In the genomic region with DNA sequence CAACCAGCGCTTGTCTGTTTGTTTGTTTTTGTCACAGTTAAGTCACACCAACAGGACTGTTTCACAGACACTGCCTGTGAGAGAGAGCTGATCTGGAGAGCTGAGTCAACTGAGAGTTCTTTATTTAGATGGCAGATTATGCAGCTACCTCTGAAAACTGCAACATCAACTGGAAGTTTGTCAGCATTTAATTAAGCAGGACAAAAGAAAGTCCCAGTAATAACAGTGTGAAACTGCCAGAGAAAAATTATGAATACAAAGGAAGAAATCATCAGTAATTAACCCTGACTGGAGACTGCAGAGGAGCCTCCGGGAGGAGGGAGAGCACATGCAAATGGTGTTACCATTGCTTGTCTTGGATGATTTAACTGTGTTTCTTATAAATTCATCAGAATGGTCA, we compare ENCODE assay signal across 19 mouse cellular contexts.
A peak's percentile ranks its signal among the peaks of the same experiment; 100 is the strongest.
DNase-seq lines count a peak whose midpoint lies in the region; ATAC-seq lines count a peak whose summit lies in the region.
"Had no signal": no experiment of that assay in that cellular context is flagged by ENCODE, and none has a peak within 500 bp of the region (broad histone marks: within the 10 kb centered on the region; RNA-seq: fewer than 3 reads in every experiment).

No protein-coding gene starts in this region.

- no peak overlapping the region for H3K9ac ChIP-seq in midbrain, embryonic 14.5 days (replicated peaks; ENCODE audit: low read length)
- no peak overlapping the region for H3K9ac ChIP-seq in kidney, embryonic 14.5 days (ENCODE audit: low read depth, low read length)
- H3K9ac ChIP-seq: embryonic facial prominence, embryonic 12.5 days; hindbrain, embryonic 12.5 days had no signal

- H3K27ac ChIP-seq in midbrain, embryonic 14.5 days (replicated peaks; ENCODE audit: low read depth, low read length), result no peak overlapping the region
- H3K27ac ChIP-seq in midbrain, embryonic 10.5 days (replicated peaks), result no peak overlapping the region
- no peak overlapping the region for H3K27ac ChIP-seq in kidney, embryonic 14.5 days (ENCODE audit: low read depth, low read length)
- H3K27ac ChIP-seq: embryonic facial prominence, embryonic 12.5 days; heart, embryonic 10.5 days; hindbrain, embryonic 12.5 days had no signal

- no peaks in the 10 kb centered on the region for H3K4me1 ChIP-seq in midbrain, embryonic 14.5 days (ENCODE audit: control insufficient read depth, insufficient read depth, low read length)
- H3K4me1 ChIP-seq in midbrain, embryonic 10.5 days, result no peaks in the 10 kb centered on the region
- no peaks in the 10 kb centered on the region for H3K4me1 ChIP-seq in kidney, embryonic 14.5 days (ENCODE audit: control insufficient read depth, insufficient read depth, low read length)
- H3K4me1 ChIP-seq: embryonic facial prominence, embryonic 12.5 days; heart, embryonic 10.5 days; hindbrain, embryonic 12.5 days had no signal

- H3K9me3 ChIP-seq in midbrain, embryonic 14.5 days (ENCODE audit: control insufficient read depth, low read length), result no peaks in the 10 kb centered on the region
- no peaks in the 10 kb centered on the region for H3K9me3 ChIP-seq in midbrain, embryonic 10.5 days (replicated peaks)
- H3K9me3 ChIP-seq in kidney, embryonic 14.5 days (ENCODE audit: control insufficient read depth, low read length), result no peaks in the 10 kb centered on the region
- H3K9me3 ChIP-seq: embryonic facial prominence, embryonic 12.5 days; heart, embryonic 10.5 days; hindbrain, embryonic 12.5 days had no signal

- H3K27me3 ChIP-seq in midbrain, embryonic 14.5 days (ENCODE audit: control insufficient read depth, insufficient read depth, low read length), result no peaks in the 10 kb centered on the region
- no peaks in the 10 kb centered on the region for H3K27me3 ChIP-seq in midbrain, embryonic 10.5 days (ENCODE audit: low read depth, poor library complexity, severe bottlenecking)
- H3K27me3 ChIP-seq in kidney, embryonic 14.5 days (ENCODE audit: control insufficient read depth, insufficient read depth, low read length), result no peaks in the 10 kb centered on the region
- H3K27me3 ChIP-seq: embryonic facial prominence, embryonic 12.5 days; hindbrain, embryonic 12.5 days had no signal

- peak; percentile 2 for DNase-seq in midbrain, embryonic 14.5 days
- no peak for DNase-seq in midbrain, embryonic 10.5 days (ENCODE audit: low spot score)
- DNase-seq in brain, embryonic 18.5 days (ENCODE audit: low read depth, low spot score), result peak; percentile 8
- DNase-seq in retina, postnatal 1 day, result peak; percentile 50
- no peak for DNase-seq in adrenal gland, adult 8-10 months
- DNase-seq: adrenal gland, postnatal 14 days; cerebellum, adult 11 months; cerebellum, adult 9-10 months; cerebellum, postnatal 25 days; heart, adult 18-20 months; heart, postnatal 10 days; heart, postnatal 4 days had no signal

- H3K4me3 ChIP-seq in midbrain, embryonic 14.5 days (replicated peaks; ENCODE audit: low read depth, low read length), result no peak overlapping the region
- H3K4me3 ChIP-seq in midbrain, embryonic 10.5 days, result no peak overlapping the region
- no peak overlapping the region for H3K4me3 ChIP-seq in kidney, embryonic 14.5 days (ENCODE audit: low read length)
- H3K4me3 ChIP-seq: embryonic facial prominence, embryonic 12.5 days; heart, embryonic 10.5 days; hindbrain, embryonic 12.5 days had no signal

- H3K36me3 ChIP-seq in midbrain, embryonic 14.5 days (ENCODE audit: control insufficient read depth, insufficient read depth, low read length), result no peaks in the 10 kb centered on the region
- no peaks in the 10 kb centered on the region for H3K36me3 ChIP-seq in midbrain, embryonic 10.5 days
- no peaks in the 10 kb centered on the region for H3K36me3 ChIP-seq in kidney, embryonic 14.5 days (ENCODE audit: control insufficient read depth, insufficient read depth, low read length)
- H3K36me3 ChIP-seq: embryonic facial prominence, embryonic 12.5 days; heart, embryonic 10.5 days; hindbrain, embryonic 12.5 days had no signal

- no peak overlapping the region for H3K4me2 ChIP-seq in midbrain, embryonic 14.5 days (ENCODE audit: low read length)
- no peak overlapping the region for H3K4me2 ChIP-seq in kidney, embryonic 14.5 days (replicated peaks; ENCODE audit: low read depth, low read length)
- H3K4me2 ChIP-seq: embryonic facial prominence, embryonic 12.5 days; hindbrain, embryonic 12.5 days had no signal

- no peak for ATAC-seq in midbrain, embryonic 14.5 days (ENCODE audit: low FRiP score, low TSS enrichment)
- ATAC-seq in kidney, embryonic 14.5 days (ENCODE audit: low FRiP score, low TSS enrichment), result no peak
- ATAC-seq: hindbrain, embryonic 16.5 days; inflammation-experienced regulatory T-cells, adult 6 months; intestine, postnatal 0 days had no signal

- WGBS in midbrain, embryonic 14.5 days, result 61% methylated on average over 2 of the region's 2 CpGs
- WGBS in midbrain, embryonic 10.5 days, result 65% methylated on average over 2 of the region's 2 CpGs
- WGBS in kidney, embryonic 14.5 days, result 51% methylated on average over 2 of the region's 2 CpGs

Comparison
In these comparisons a context has a peak if more than half of its experiments do, and no peak if none do; other contexts are left out.
1. DNase-seq: peak in midbrain, embryonic 14.5 days (single experiment), brain, embryonic 18.5 days (single experiment) and retina, postnatal 1 day (single experiment); none in midbrain, embryonic 10.5 days (single experiment) and adrenal gland, adult 8-10 months (single experiment).